Mouse (Mus musculus): Measurements from ENCODE around the gene Wdr46. TPM values are rescaled to one million over a fixed set of nuclear protein-coding genes. Genes with fewer than 3 reads are reported as not detected.

Gene Wdr46
- polyA plus RNA-seq, 1 experiment, result 64.8 TPM

DNA sequence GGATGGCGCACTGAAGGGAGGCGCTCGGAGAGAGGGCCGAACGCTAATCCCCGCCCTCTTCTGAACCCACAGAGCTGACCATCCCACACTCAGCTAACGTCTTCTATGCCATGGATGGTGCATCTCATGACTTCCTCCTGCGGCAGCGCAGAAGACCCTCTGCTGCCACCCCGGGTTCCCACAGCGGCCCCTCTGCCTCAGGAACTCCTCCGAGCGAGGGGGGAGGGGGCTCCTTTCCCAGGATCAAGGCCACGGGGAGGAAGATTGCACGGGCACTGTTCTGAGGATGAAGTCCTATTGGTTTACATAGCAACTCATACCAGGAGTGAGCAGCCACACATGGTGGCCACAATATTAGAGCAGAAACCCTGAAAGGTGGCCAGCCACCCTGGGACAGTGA is 3.5 kb upstream of the Wdr46 start:
- Histone ChIP-seq H3K36me3 (ENCODE audit: control insufficient read depth, insufficient read depth) (no peaks in the 10 kb centered on the region), H3K27me3 (ENCODE audit: control insufficient read depth, insufficient read depth, insufficient read length) (no peaks in the 10 kb centered on the region), H3ac (ENCODE audit: control insufficient read depth, insufficient read length, low read depth) (no peak overlapping the region), H3K79me2 (ENCODE audit: control insufficient read depth, insufficient read depth) (peaks cover 40% of the 10 kb centered on the region), H3K4me3 (ENCODE audit: insufficient read depth, poor library complexity, severe bottlenecking) (no peak overlapping the region), H3K79me3 (ENCODE audit: low read depth) (peaks cover 18% of the 10 kb centered on the region)
- TF ChIP-seq USF1 (IDR thresholded peaks at IDR 0.05; ENCODE audit: low read depth) (no peak), MAX (IDR thresholded peaks at IDR 0.05) (no peak), CTCF (IDR thresholded peaks at IDR 0.05; ENCODE audit: control insufficient read depth, insufficient read depth, insufficient read length) (no peak), CEBPB (IDR thresholded peaks at IDR 0.05; ENCODE audit: low read depth) (no peak), MYOD1 (IDR thresholded peaks at IDR 0.05; ENCODE audit: control insufficient read depth, insufficient read length, low read depth) (no peak), FOSL1 (IDR thresholded peaks at IDR 0.05; ENCODE audit: insufficient read depth, low read length, poor library complexity, severe bottlenecking) (no peak), MYOG (IDR thresholded peaks at IDR 0.05; ENCODE audit: control insufficient read depth, extremely low read depth, insufficient read length) (no peak)

DNA sequence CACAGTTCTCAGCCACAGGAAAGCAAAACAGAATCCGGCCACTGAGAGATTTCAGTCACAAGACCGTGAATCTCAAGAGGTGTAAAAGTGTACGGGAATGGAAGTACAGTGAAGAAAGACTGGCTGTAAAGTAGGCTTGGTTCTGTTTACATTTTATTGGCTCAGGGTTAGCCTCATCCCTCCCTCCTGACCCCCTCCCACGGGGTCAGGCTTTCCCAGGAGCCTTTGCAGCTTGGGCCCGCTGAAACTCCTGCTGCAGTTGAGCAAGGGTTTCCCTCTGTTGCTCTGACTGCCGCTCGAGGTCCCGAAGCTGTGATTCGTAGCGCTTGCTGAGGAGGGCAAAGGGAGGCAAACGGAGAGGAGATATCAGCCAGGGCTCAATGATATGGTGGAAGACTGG is 1.7 kb upstream of the Wdr46 start:
- H3K4me3 ChIP-seq (ENCODE audit: insufficient read depth, poor library complexity, severe bottlenecking), result no peak overlapping the region
- H3ac ChIP-seq (ENCODE audit: control insufficient read depth, insufficient read length, low read depth), result no peak overlapping the region
- TF ChIP-seq MAX (IDR thresholded peaks at IDR 0.05), result no peak
- TF ChIP-seq CEBPB (IDR thresholded peaks at IDR 0.05; ENCODE audit: low read depth), result no peak
- TF ChIP-seq CTCF (IDR thresholded peaks at IDR 0.05; ENCODE audit: control insufficient read depth, insufficient read depth, insufficient read length), result no peak

DNA sequence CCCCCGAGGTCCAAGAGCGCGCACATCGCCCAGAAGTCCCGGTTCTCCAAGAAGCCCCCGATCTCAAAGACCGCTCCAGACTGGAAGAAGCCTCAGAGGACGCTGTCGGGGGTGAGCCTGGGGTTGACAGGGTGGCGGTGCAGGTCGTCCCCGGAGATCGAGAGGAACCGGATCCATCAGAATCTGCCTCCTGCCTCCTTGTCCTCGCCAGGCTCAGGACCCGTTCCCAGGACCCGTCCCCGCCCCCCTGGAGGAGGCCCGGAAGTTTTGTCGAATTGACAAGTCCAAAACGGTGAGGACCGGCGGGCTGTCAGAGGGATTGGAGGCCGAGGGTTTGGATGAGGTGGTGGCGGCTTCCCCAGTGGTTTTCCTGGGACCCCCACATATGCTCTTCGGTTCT is 521 bp downstream of the Wdr46 start:
- TF ChIP-seq MYOG (IDR thresholded peaks at IDR 0.05; ENCODE audit: control insufficient read depth, extremely low read depth, insufficient read length) (no peak), CEBPB (IDR thresholded peaks at IDR 0.05; ENCODE audit: low read depth) (no peak), CTCF (IDR thresholded peaks at IDR 0.05; ENCODE audit: control insufficient read depth, insufficient read depth, insufficient read length) (no peak), FOSL1 (IDR thresholded peaks at IDR 0.05; ENCODE audit: insufficient read depth, low read length, poor library complexity, severe bottlenecking) (no peak), MYOD1 (IDR thresholded peaks at IDR 0.05; ENCODE audit: control insufficient read depth, insufficient read length, low read depth) (no peak), USF1 (IDR thresholded peaks at IDR 0.05; ENCODE audit: low read depth) (no peak)
- peaks cover 12% of the 10 kb centered on the region for H3K36me3 ChIP-seq (ENCODE audit: control insufficient read depth, insufficient read depth)
- no peaks in the 10 kb centered on the region for H3K27me3 ChIP-seq (ENCODE audit: control insufficient read depth, insufficient read depth, insufficient read length)
- peak overlapping the region; percentile 83 for H3ac ChIP-seq (ENCODE audit: control insufficient read depth, insufficient read length, low read depth)
- H3K79me3 ChIP-seq (ENCODE audit: low read depth), result peaks cover 23% of the 10 kb centered on the region
- H3K79me2 ChIP-seq (ENCODE audit: control insufficient read depth, insufficient read depth), result peaks cover 51% of the 10 kb centered on the region
- peak overlapping the region; percentile 98 for H3K4me3 ChIP-seq (ENCODE audit: insufficient read depth, poor library complexity, severe bottlenecking)

More for the DNA sequence above, 1.7 kb upstream of the Wdr46 start:
- Histone ChIP-seq H3K36me3 (ENCODE audit: control insufficient read depth, insufficient read depth) (peaks cover 10% of the 10 kb centered on the region), H3K79me2 (ENCODE audit: control insufficient read depth, insufficient read depth) (peaks cover 51% of the 10 kb centered on the region), H3K27me3 (ENCODE audit: control insufficient read depth, insufficient read depth, insufficient read length) (no peaks in the 10 kb centered on the region), H3K79me3 (ENCODE audit: low read depth) (peaks cover 23% of the 10 kb centered on the region)

DNA sequence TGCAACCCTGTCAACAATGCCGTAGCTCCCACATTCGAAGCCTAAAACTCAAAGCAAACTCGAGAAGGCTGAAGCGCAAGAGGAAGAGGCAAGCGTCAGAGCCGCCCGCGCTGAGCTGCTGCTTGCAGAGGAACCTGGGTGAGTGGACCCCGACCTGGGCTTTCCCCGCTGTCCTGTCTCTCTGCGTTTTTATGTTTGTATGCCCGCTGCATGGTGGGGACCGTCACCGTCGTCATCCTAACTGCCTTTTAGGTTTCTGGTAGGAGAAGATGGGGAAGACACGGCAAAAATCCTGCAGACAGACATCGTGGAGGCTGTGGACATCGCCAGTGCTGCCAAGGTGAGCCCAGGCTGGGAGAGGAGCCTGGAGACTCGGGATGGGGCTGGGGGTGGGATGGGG is 921 bp downstream of the Wdr46 start:
- Histone ChIP-seq H3K4me3 (ENCODE audit: insufficient read depth, poor library complexity, severe bottlenecking) (peak overlapping the region; percentile 98), H3ac (ENCODE audit: control insufficient read depth, insufficient read length, low read depth) (peak overlapping the region; percentile 83), H3K79me3 (ENCODE audit: low read depth) (peaks cover 23% of the 10 kb centered on the region), H3K36me3 (ENCODE audit: control insufficient read depth, insufficient read depth) (peaks cover 16% of the 10 kb centered on the region), H3K27me3 (ENCODE audit: control insufficient read depth, insufficient read depth, insufficient read length) (no peaks in the 10 kb centered on the region), H3K79me2 (ENCODE audit: control insufficient read depth, insufficient read depth) (peaks cover 51% of the 10 kb centered on the region)
- no peak for TF ChIP-seq MYOG (IDR thresholded peaks at IDR 0.05; ENCODE audit: control insufficient read depth, extremely low read depth, insufficient read length)
- no peak for TF ChIP-seq MYOD1 (IDR thresholded peaks at IDR 0.05; ENCODE audit: control insufficient read depth, insufficient read length, low read depth)
- no peak for TF ChIP-seq FOSL1 (IDR thresholded peaks at IDR 0.05; ENCODE audit: insufficient read depth, low read length, poor library complexity, severe bottlenecking)
- no peak for TF ChIP-seq CEBPB (IDR thresholded peaks at IDR 0.05; ENCODE audit: low read depth)
- no peak for TF ChIP-seq USF1 (IDR thresholded peaks at IDR 0.05; ENCODE audit: low read depth)
- no peak for TF ChIP-seq MAX (IDR thresholded peaks at IDR 0.05)
- TF ChIP-seq CTCF (IDR thresholded peaks at IDR 0.05; ENCODE audit: control insufficient read depth, insufficient read depth, insufficient read length), result no peak

DNA sequence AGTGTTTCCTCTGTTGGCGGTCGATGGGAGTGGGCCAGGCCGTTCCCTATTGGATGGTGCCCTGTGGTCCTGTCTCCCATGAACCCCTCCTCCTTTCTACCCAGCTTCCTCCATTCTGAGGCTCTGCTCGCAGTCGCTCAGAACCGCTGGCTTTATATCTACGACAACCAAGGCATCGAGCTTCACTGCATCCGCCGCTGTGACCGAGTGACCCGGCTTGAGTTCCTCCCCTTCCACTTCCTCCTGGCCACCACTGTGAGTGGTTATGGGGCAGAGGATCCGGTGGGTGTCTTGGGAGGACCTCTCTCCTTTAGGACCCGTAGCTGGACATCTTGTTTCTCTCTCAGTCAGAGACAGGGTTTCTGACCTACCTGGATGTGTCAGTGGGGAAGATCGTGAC is 3.0 kb downstream of the Wdr46 start:
- Histone ChIP-seq H3ac (ENCODE audit: control insufficient read depth, insufficient read length, low read depth) (no peak overlapping the region), H3K36me3 (ENCODE audit: control insufficient read depth, insufficient read depth) (peaks cover 26% of the 10 kb centered on the region), H3K79me3 (ENCODE audit: low read depth) (peaks cover 23% of the 10 kb centered on the region), H3K79me2 (ENCODE audit: control insufficient read depth, insufficient read depth) (peaks cover 44% of the 10 kb centered on the region), H3K27me3 (ENCODE audit: control insufficient read depth, insufficient read depth, insufficient read length) (no peaks in the 10 kb centered on the region), H3K4me3 (ENCODE audit: insufficient read depth, poor library complexity, severe bottlenecking) (no peak overlapping the region)
- TF ChIP-seq MYOG (IDR thresholded peaks at IDR 0.05; ENCODE audit: control insufficient read depth, extremely low read depth, insufficient read length) (no peak), CEBPB (IDR thresholded peaks at IDR 0.05; ENCODE audit: low read depth) (no peak), MAX (IDR thresholded peaks at IDR 0.05) (no peak), CTCF (IDR thresholded peaks at IDR 0.05; ENCODE audit: control insufficient read depth, insufficient read depth, insufficient read length) (no peak), USF1 (IDR thresholded peaks at IDR 0.05; ENCODE audit: low read depth) (no peak), MYOD1 (IDR thresholded peaks at IDR 0.05; ENCODE audit: control insufficient read depth, insufficient read length, low read depth) (no peak), FOSL1 (IDR thresholded peaks at IDR 0.05; ENCODE audit: insufficient read depth, low read length, poor library complexity, severe bottlenecking) (no peak)

DNA sequence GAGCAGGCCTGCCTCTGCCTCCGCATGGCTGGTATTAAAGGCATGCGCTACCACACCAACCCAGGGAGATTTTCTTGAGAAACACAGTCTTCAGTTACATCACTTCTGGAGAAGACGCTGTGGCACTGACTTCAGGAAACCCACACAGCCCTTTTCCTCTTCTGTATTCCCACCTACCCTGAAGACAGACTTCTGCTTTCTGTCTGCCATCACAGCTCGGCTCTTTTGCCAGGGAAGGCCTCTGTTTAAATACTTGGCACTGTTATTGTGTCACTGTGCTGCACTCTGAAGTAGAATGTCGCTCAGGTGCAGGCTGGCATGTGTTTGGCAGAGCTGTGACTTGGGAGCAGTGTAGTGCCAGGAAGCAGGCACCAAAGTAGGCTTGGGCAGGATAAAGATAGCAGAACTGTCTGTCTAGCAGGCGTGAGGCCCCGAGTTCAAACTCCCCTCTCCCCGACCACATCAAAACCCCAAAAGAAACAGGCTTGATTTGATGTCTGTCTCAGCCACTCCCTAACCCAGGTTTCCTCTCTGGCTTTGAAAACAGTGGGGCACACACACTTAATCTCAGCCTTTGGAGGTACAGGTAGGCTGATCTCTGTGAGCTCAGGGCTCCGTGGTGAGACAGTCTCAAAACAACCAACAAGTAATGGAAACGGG is 7.1 kb downstream of the Wdr46 start:
- Histone ChIP-seq H3K36me3 (ENCODE audit: control insufficient read depth, insufficient read depth) (peaks cover 46% of the 10 kb centered on the region), H3K79me3 (ENCODE audit: low read depth) (no peaks in the 10 kb centered on the region), H3K79me2 (ENCODE audit: control insufficient read depth, insufficient read depth) (peaks cover 12% of the 10 kb centered on the region), H3ac (ENCODE audit: control insufficient read depth, insufficient read length, low read depth) (no peak overlapping the region), H3K27me3 (ENCODE audit: control insufficient read depth, insufficient read depth, insufficient read length) (no peaks in the 10 kb centered on the region), H3K4me3 (ENCODE audit: insufficient read depth, poor library complexity, severe bottlenecking) (no peak overlapping the region)
- TF ChIP-seq FOSL1 (IDR thresholded peaks at IDR 0.05; ENCODE audit: insufficient read depth, low read length, poor library complexity, severe bottlenecking) (no peak), MYOD1 (IDR thresholded peaks at IDR 0.05; ENCODE audit: control insufficient read depth, insufficient read length, low read depth) (no peak), MAX (IDR thresholded peaks at IDR 0.05) (no peak), CTCF (IDR thresholded peaks at IDR 0.05; ENCODE audit: control insufficient read depth, insufficient read depth, insufficient read length) (no peak), USF1 (IDR thresholded peaks at IDR 0.05; ENCODE audit: low read depth) (no peak), CEBPB (IDR thresholded peaks at IDR 0.05; ENCODE audit: low read depth) (no peak), MYOG (IDR thresholded peaks at IDR 0.05; ENCODE audit: control insufficient read depth, extremely low read depth, insufficient read length) (no peak)
